Mouse (Mus musculus): Measurements from ENCODE around the gene 1600014C10Rik.

- TF ChIP-seq CTCF (IDR thresholded peaks at IDR 0.05) (no peak), EP300 (IDR thresholded peaks at IDR 0.05) (no peak)
Measured at GRCm38 (mm10) chr7:38226226-38226625, 43.2 kb downstream of the 1600014C10Rik start.
